ENCODE assay signal across 11 mouse cellular contexts in the genomic region with DNA sequence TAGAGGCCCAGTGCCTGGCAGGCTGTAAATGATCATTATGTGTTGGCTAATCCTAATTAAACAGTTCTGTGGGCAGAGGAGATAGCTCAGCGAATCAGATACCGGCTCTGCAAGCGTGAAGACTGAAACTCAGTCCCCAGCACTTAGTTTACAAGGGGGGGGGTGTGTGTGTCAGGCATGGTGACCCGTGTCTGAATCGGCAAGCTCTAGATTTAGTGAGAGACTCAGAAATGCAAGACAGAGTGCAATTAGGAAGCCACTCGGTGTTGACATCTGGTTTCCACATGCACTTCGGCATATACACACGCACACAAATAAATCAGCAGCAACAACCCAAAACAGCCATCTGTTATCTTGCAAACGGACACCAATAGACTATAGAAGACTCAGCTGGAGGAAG. TPM values are rescaled to one million over a fixed set of nuclear protein-coding genes. Genes with fewer than 3 reads are reported as not detected.
A peak's percentile ranks its signal among the peaks of the same experiment; 100 is the strongest.
DNase-seq lines count a peak whose midpoint lies in the region; ATAC-seq and TF ChIP-seq lines count a peak whose summit lies in the region.
"Had no signal": no experiment of that assay in that cellular context is flagged by ENCODE, and none has a peak within 500 bp of the region (broad histone marks: within the 10 kb centered on the region; RNA-seq: fewer than 3 reads in every experiment).

No protein-coding gene starts in this region.

- peak overlapping the region; percentile 92 for H3K27ac ChIP-seq in heart, embryonic 13.5 days (replicated peaks)
- H3K27ac ChIP-seq in spleen, adult 2 months (ENCODE audit: insufficient read depth, low read length): peak overlapping the region; percentile 94
- H3K27ac ChIP-seq in liver, embryonic 11.5 days (ENCODE audit: low read depth, low read length): no peak overlapping the region
- no peak overlapping the region for H3K27ac ChIP-seq in stomach, embryonic 16.5 days (ENCODE audit: low read length)
- no peak overlapping the region for H3K27ac ChIP-seq in hindbrain, embryonic 13.5 days
- H3K27ac ChIP-seq: hindbrain, embryonic 15.5 days; midbrain, embryonic 10.5 days had no signal

- no peak for DNase-seq in heart, postnatal 25 days (ENCODE audit: low spot score)
- no peak for DNase-seq in spleen, adult 2 months (ENCODE audit: low read depth in 1 of 2, low spot score in 2 of 2)
- DNase-seq in spleen, postnatal 10 days (ENCODE audit: low spot score in 2 of 2): no peak
- no peak for DNase-seq in liver, embryonic 11.5 days (ENCODE audit: low spot score)
- no peak for DNase-seq in right cerebral cortex, adult 18-20 months
- DNase-seq: left cerebral cortex, postnatal 4 days had no signal

- H3K4me2 ChIP-seq in heart, embryonic 13.5 days: peak overlapping the region; percentile 68
- H3K4me2 ChIP-seq in liver, embryonic 11.5 days: peak overlapping the region; percentile 38; the same call in 1 of the 2 replicates
- no peak overlapping the region for H3K4me2 ChIP-seq in stomach, embryonic 16.5 days (ENCODE audit: low read depth, low read length)
- no peak overlapping the region for H3K4me2 ChIP-seq in hindbrain, embryonic 13.5 days

- H3K9ac ChIP-seq in heart, embryonic 13.5 days: peak overlapping the region; percentile 77
- H3K9ac ChIP-seq in liver, embryonic 11.5 days (ENCODE audit: low read depth, low read length): no peak overlapping the region
- no peak overlapping the region for H3K9ac ChIP-seq in stomach, embryonic 16.5 days (ENCODE audit: low read length)
- H3K9ac ChIP-seq in hindbrain, embryonic 13.5 days: no peak overlapping the region
- H3K9ac ChIP-seq: hindbrain, embryonic 15.5 days had no signal

- no peak for TF ChIP-seq CTCF in spleen, adult 2 months (IDR thresholded peaks at IDR 0.05; ENCODE audit: extremely low read depth, insufficient read depth, insufficient read length, insufficient replicate concordance)

- no peak for TF ChIP-seq POLR2A in spleen, adult 2 months (IDR thresholded peaks at IDR 0.05; ENCODE audit: low read depth, low read length)

- peaks cover 37% of the 10 kb centered on the region for H3K36me3 ChIP-seq in heart, embryonic 13.5 days
- H3K36me3 ChIP-seq in spleen, adult 2 months (ENCODE audit: control insufficient read depth, insufficient read depth, low read length): peaks cover 18% of the 10 kb centered on the region
- H3K36me3 ChIP-seq in liver, embryonic 11.5 days (ENCODE audit: control insufficient read depth, insufficient read depth, low read length): no peaks in the 10 kb centered on the region
- H3K36me3 ChIP-seq in stomach, embryonic 16.5 days (ENCODE audit: control insufficient read depth, insufficient read depth, low read length): no peaks in the 10 kb centered on the region
- no peaks in the 10 kb centered on the region for H3K36me3 ChIP-seq in hindbrain, embryonic 13.5 days
- H3K36me3 ChIP-seq: hindbrain, embryonic 15.5 days; midbrain, embryonic 10.5 days had no signal

- no peak for ATAC-seq in heart, embryonic 13.5 days (ENCODE audit: extremely low read depth, insufficient number of reproducible peaks, low FRiP score, low TSS enrichment)
- ATAC-seq in liver, embryonic 11.5 days (replicated peaks; ENCODE audit: low FRiP score): no peak
- ATAC-seq in stomach, embryonic 16.5 days (ENCODE audit: insufficient read depth, low FRiP score): 0 out of 2 replicates have a peak, but pooled peaks have one; percentile 14
- ATAC-seq in hindbrain, embryonic 13.5 days (ENCODE audit: low FRiP score): no peak

- peaks cover 97% of the 10 kb centered on the region for H3K4me1 ChIP-seq in heart, embryonic 13.5 days
- peaks cover 56% of the 10 kb centered on the region; the same call in 1 of the 2 replicates for H3K4me1 ChIP-seq in spleen, adult 2 months (ENCODE audit: control insufficient read depth, insufficient read depth, insufficient read length)
- peaks cover 38% of the 10 kb centered on the region for H3K4me1 ChIP-seq in liver, embryonic 11.5 days (replicated peaks; ENCODE audit: control insufficient read depth, insufficient read depth, low read length)
- peaks cover 52% of the 10 kb centered on the region for H3K4me1 ChIP-seq in stomach, embryonic 16.5 days (ENCODE audit: control insufficient read depth, insufficient read depth, low read length)
- peaks cover 9% of the 10 kb centered on the region; the same call in 1 of the 2 replicates for H3K4me1 ChIP-seq in hindbrain, embryonic 13.5 days (replicated peaks)

- H3K9me3 ChIP-seq in heart, embryonic 13.5 days: no peaks in the 10 kb centered on the region
- no peaks in the 10 kb centered on the region for H3K9me3 ChIP-seq in liver, embryonic 11.5 days (ENCODE audit: control insufficient read depth, low read length)
- no peaks in the 10 kb centered on the region for H3K9me3 ChIP-seq in stomach, embryonic 16.5 days (replicated peaks; ENCODE audit: control insufficient read depth, low read length)
- H3K9me3 ChIP-seq in hindbrain, embryonic 13.5 days: no peaks in the 10 kb centered on the region
- H3K9me3 ChIP-seq: hindbrain, embryonic 15.5 days; midbrain, embryonic 10.5 days had no signal

- WGBS in heart, embryonic 13.5 days: 21% methylated on average over 9 of the region's 9 CpGs
- WGBS in spleen, adult 2 months: 15% methylated on average over 9 of the region's 9 CpGs
- 38% methylated on average over 9 of the region's 9 CpGs for WGBS in liver, embryonic 11.5 days
- 37% methylated on average over 9 of the region's 9 CpGs for WGBS in stomach, embryonic 16.5 days
- WGBS in hindbrain, embryonic 13.5 days: 66% methylated on average over 9 of the region's 9 CpGs

- no peaks in the 10 kb centered on the region for H3K27me3 ChIP-seq in heart, embryonic 13.5 days (replicated peaks)
- H3K27me3 ChIP-seq in spleen, adult 2 months (ENCODE audit: control insufficient read depth, insufficient read depth, low read length): no peaks in the 10 kb centered on the region
- H3K27me3 ChIP-seq in liver, embryonic 11.5 days (replicated peaks; ENCODE audit: control insufficient read depth, insufficient read depth, low read length): peaks cover 10% of the 10 kb centered on the region; the same call in 1 of the 2 replicates
- no peaks in the 10 kb centered on the region for H3K27me3 ChIP-seq in stomach, embryonic 16.5 days (ENCODE audit: control insufficient read depth, insufficient read depth, low read length)
- H3K27me3 ChIP-seq in hindbrain, embryonic 13.5 days: peaks cover 36% of the 10 kb centered on the region

- intact Hi-C loops in heart, postnatal 25 days (cut with DNase I): no loop called here

- H3K4me3 ChIP-seq in heart, embryonic 13.5 days: peak overlapping the region; percentile 35
- peak overlapping the region; percentile 21; the same call in 1 of the 2 replicates for H3K4me3 ChIP-seq in spleen, adult 2 months (ENCODE audit: extremely low read depth, insufficient read depth, insufficient read length)
- H3K4me3 ChIP-seq in liver, embryonic 11.5 days (ENCODE audit: low read depth, low read length): no peak overlapping the region
- no peak overlapping the region for H3K4me3 ChIP-seq in stomach, embryonic 16.5 days (replicated peaks; ENCODE audit: low read length)
- H3K4me3 ChIP-seq in hindbrain, embryonic 13.5 days: no peak overlapping the region
- H3K4me3 ChIP-seq: hindbrain, embryonic 15.5 days; midbrain, embryonic 10.5 days had no signal

RNA-seq across cellular contexts. Expression of a gene that starts 8.0 kb away (rescaled TPM):
- polyA plus RNA-seq in heart, embryonic 13.5 days (2015; fragmentation: Nextera tagmentation; extraction: Ambion mirVana): 83.9 and 95.4 TPM in 2 replicates
- 10 to 100 TPM; 79.6 to 81.5 TPM for total RNA-seq in heart, postnatal 25 days (2021)
- polyA plus RNA-seq in spleen, adult 2 months (2012; rRNA removed): 68.3 and 73.9 TPM in 2 replicates
- 13.3 and 17.8 TPM in 2 replicates for polyA plus RNA-seq in liver, embryonic 11.5 days (2014; fragmentation: Nextera tagmentation; extraction: Ambion mirVana)
- polyA plus RNA-seq in stomach, embryonic 16.5 days (2015; fragmentation: Nextera tagmentation; extraction: Ambion mirVana): 42.1 and 44.4 TPM in 2 replicates
- 12.4 and 13.5 TPM in 2 replicates for polyA plus RNA-seq in hindbrain, embryonic 13.5 days (2015; fragmentation: Nextera tagmentation; extraction: Ambion mirVana)

Comparison
In these comparisons a context has a peak if more than half of its experiments do, and no peak if none do; other contexts are left out.
1. H3K27ac ChIP-seq: peak in heart, embryonic 13.5 days (single experiment) and spleen, adult 2 months (single experiment); none in liver, embryonic 11.5 days (single experiment), stomach, embryonic 16.5 days (single experiment) and hindbrain, embryonic 13.5 days (single experiment).
2. H3K4me2 ChIP-seq: peak in heart, embryonic 13.5 days (single experiment) and liver, embryonic 11.5 days (single experiment); none in stomach, embryonic 16.5 days (single experiment) and hindbrain, embryonic 13.5 days (single experiment).
3. H3K4me3 ChIP-seq: peak in heart, embryonic 13.5 days (single experiment) and spleen, adult 2 months (single experiment); none in liver, embryonic 11.5 days (single experiment), stomach, embryonic 16.5 days (single experiment) and hindbrain, embryonic 13.5 days (single experiment).